Mouse (Mus musculus) kidney, embryonic 16.5 days (tissue): ENCODE results near the gene Ambra1. TPM values are rescaled to one million over a fixed set of nuclear protein-coding genes. Genes with fewer than 3 reads are reported as not detected.

ENCODE experiments used
- ATAC-seq: fragments of 200-750 bp; cut with Nextera tagmentation; 2 replicates; pipeline ENCODE4 v1.8.0; 2017; ENCODE audit warnings: moderate TSS enrichment; ENCODE audit not compliant: low FRiP score, low TSS enrichment
- H3K27ac ChIP-seq: fragments of 300-500 bp; sonication (generic); 2 replicates; pipeline ENCODE4 v1.5.1; 2014; ENCODE audit warnings: low read length
- H3K27me3 ChIP-seq: fragments of 300-500 bp; sonication (generic); 2 replicates; pipeline ENCODE4 v1.6.1; 2014; ENCODE audit warnings: low read length, control low read depth, mixed read lengths; ENCODE audit not compliant: insufficient read depth
- H3K36me3 ChIP-seq: fragments of 300-500 bp; sonication (generic); 2 replicates; pipeline ENCODE4 v1.6.1; 2014; ENCODE audit warnings: low read length, control low read depth, mixed read lengths; ENCODE audit not compliant: insufficient read depth
- H3K4me1 ChIP-seq: fragments of 300-500 bp; sonication (generic); 2 replicates; pipeline ENCODE4 v1.6.1; 2014; ENCODE audit warnings: low read length, control low read depth, mixed read lengths; ENCODE audit not compliant: insufficient read depth
- H3K4me2 ChIP-seq: fragments of 300-500 bp; sonication (generic); replicated peaks from 2 replicates; pipeline ENCODE4 v1.6.1; 2014; ENCODE audit warnings: low read depth, low read length
- H3K4me3 ChIP-seq: fragments of 300-500 bp; sonication (generic); 2 replicates; pipeline ENCODE4 v1.5.1; 2014; ENCODE audit warnings: mild to moderate bottlenecking, low read length
- H3K9ac ChIP-seq: fragments of 300-500 bp; sonication (generic); replicated peaks from 2 replicates; pipeline ENCODE4 v1.6.1; 2014; ENCODE audit warnings: low read length
- H3K9me3 ChIP-seq: fragments of 300-500 bp; sonication (generic); 2 replicates; pipeline ENCODE4 v1.6.1; 2016; ENCODE audit warnings: low read length, control low read depth
- WGBS: fragments of 180-500 bp; shearing (Covaris S2); extraction: QIAGEN DNeasy Blood & Tissue Kit; methylation state at CpG from one replicate; pipeline ENCODE4 v1.1.7; 2014; 5-methylcytosine and 5-hydroxymethylcytosine counted together
- microRNA-seq: library from miRNA; unstranded; fragments of <30 nt; microRNA quantifications from one replicate; pipeline ENCODE4, GENCODE M21; 2016
- polyA plus RNA-seq: library from polyadenylated mRNA; unstranded; fragments of >200 nt; fragmentation: Nextera tagmentation; extraction: Ambion mirVana; gene quantifications from 2 replicates; pipeline ENCODE4 v1.2.1, GENCODE M21; 2015

Ambra1 gene
- polyA plus RNA-seq, 1 experiment from 2014 or later: 20.7 TPM

DNA sequence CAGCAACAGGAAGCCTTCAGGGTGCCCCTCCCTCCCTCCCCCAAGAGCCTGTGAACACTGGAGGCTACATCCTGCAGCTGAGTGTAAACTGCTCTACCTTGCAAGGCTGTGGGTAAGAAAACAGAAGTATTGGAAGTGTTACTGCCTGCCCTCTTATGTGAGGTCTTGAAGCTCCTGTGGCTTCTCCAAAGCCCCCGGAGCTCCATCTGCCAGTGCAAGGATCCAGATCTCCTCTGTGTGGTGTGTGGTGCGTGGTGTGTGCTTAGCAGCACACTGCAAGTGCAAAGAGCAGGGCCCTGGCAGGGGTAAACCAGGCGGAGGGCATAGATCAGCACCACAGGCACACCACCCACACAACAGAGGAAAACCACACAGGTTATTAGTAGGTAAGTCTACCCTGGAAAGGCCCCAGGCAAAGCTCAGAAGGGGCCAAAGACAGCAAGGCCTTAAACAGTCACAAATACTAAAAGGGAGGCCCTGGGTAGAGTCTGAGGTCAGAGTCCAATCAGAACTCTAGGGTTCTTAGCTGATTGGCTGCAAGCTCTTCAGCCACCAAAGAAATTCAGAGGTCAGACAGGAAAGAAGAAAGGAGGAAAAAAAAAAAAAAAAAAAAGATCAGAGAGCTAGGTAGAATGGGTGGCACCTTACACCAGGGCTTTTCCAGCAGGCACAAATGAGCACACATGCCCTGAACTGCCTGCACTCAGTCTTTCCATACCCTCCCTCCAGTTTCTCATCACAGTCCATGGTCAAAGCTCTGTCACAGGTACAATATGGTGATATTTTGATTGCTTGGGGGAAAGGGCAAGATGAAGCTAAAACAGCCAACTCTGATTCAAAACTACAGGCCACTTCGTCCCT, 232.2 kb downstream of the Ambra1 start:
- peak overlapping the region; percentile 73 for H3K27ac ChIP-seq
- ATAC-seq: no peak

DNA sequence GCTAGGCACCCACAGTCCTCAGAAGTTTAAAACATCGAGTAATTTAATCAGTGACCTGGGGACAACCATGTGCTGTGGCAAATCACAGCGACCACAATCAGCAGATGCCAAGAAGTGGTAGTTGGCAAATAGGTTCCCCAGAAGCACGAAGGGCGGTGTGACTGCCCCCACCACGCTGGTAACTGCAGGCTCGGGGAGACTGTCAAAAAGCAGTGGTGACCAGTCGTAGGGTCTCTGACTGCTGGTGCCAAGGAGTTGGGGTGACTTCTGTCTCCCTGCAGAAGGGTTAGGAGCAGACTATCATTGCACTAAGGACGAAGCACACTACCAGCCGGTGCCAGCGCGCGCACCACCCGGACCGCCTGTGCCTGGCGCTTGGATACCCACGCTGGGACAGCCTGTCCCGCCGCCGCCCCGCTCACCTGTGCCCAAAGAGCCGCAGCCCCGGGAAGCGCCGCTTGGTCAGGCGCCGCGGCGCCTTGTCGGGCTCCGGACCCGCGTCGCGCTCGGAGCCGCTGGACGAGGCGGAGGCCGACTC, 233.0 kb downstream of the Ambra1 start:
- under 1% methylated on average over 39 of the region's 39 CpGs for WGBS
- H3K27me3 ChIP-seq: no peaks in the 10 kb centered on the region
- no peaks in the 10 kb centered on the region for H3K36me3 ChIP-seq
- peak overlapping the region; percentile 90 for H3K4me2 ChIP-seq
- H3K9ac ChIP-seq: peak overlapping the region; percentile 91
- no peaks in the 10 kb centered on the region for H3K9me3 ChIP-seq
- H3K4me3 ChIP-seq: peak overlapping the region; percentile 88
- peak overlapping the region; percentile 73 for H3K27ac ChIP-seq
- ATAC-seq: peak; percentile 36
- peaks cover 37% of the 10 kb centered on the region for H3K4me1 ChIP-seq

More for the DNA sequence above, 232.2 kb downstream of the Ambra1 start:
- H3K9ac ChIP-seq: peak overlapping the region; percentile 91
- H3K27me3 ChIP-seq: no peaks in the 10 kb centered on the region
- no peaks in the 10 kb centered on the region for H3K36me3 ChIP-seq
- no peaks in the 10 kb centered on the region for H3K9me3 ChIP-seq
- H3K4me1 ChIP-seq: peaks cover 45% of the 10 kb centered on the region
- H3K4me2 ChIP-seq: peak overlapping the region; percentile 90
- WGBS: 48% methylated on average over 4 of the region's 4 CpGs
- H3K4me3 ChIP-seq: peak overlapping the region; percentile 88

DNA sequence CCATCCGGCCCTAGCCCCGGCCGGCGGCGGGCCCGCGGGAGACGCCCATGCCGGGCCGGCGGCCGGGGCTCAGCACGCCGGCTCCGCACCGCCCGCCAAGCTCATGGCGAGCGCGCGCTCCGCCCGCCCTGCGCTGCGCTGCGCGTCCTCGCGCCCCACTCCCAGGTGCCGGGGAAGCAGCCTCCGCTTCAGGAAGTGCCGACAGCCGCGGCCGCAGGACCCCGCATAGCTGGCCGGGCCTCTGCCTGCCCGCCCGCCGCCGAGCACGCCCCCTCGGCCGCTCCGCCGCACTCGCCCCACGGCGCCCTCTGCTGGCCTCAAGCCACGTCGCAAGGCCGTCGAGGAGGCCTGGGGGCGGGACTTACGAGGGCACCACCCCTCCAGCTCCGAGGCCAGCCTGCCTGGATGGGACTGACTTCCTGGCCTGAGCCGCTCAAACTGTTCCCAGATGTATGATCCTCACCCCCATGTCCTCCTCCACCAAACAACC, 233.6 kb downstream of the Ambra1 start:
- H3K9ac ChIP-seq: peak overlapping the region; percentile 91
- peaks cover 37% of the 10 kb centered on the region for H3K4me1 ChIP-seq
- peak overlapping the region; percentile 90 for H3K4me2 ChIP-seq
- no peaks in the 10 kb centered on the region for H3K9me3 ChIP-seq
- WGBS: under 1% methylated on average over 45 of the region's 57 CpGs
- H3K4me3 ChIP-seq: peak overlapping the region; percentile 88
- H3K27me3 ChIP-seq: no peaks in the 10 kb centered on the region
- no peaks in the 10 kb centered on the region for H3K36me3 ChIP-seq
- peak; percentile 93 for ATAC-seq
- H3K27ac ChIP-seq: peak overlapping the region; percentile 73

DNA sequence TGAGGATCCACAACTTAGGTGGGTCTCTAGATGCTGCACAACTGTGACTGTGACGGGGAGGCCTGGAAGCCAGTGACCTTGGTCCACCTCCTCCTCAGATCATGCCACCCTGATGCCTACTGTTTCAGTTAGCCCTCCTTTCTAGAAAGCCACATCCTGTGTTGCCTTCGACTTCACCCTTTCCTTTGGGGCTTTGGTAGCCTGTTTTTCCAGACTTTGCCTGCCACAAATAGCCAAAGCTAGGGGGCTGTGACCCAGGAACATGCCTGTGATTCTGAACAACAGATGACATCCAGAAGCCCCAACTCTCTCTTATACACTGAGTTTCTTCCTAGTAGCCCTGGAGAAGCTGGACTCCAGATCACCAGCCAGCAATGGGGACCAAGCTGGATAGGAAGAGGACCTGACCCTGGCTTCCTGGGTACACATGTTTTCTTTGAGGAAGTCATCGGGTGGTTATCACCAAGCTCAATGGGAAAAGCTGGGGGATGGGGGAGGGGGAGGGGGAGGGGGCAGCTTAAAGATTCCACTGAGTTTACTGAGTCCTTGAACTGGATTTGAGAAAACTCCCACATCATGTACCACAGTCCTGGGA, 234.8 kb downstream of the Ambra1 start:
- WGBS: 60% methylated on average over 3 of the region's 3 CpGs
- H3K4me1 ChIP-seq: peaks cover 27% of the 10 kb centered on the region

DNA sequence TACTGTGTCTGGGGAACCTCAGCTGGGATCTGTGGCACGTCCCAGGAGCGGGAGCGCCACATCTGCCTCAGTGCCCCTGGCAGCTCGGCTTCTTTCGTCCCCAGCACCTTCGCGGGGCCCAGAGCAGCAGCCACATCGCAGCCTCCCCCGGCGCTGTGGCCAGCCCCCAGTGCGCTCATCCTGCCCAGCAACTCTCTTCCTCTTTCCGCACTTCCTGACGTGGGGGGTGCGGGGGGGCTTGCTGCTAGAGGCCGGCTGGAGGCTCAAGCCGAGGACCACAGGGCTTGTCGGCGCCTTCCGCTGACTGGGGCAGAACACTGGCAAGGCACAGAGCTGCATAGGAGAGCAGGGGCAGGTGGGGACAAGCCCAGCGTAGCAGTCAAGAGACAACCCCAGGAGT, 235.5 kb downstream of the Ambra1 start:
- Histone ChIP-seq H3K4me2 (peak overlapping the region; percentile 90), H3K9me3 (no peaks in the 10 kb centered on the region), H3K27ac (peak overlapping the region; percentile 61), H3K4me1 (peaks cover 25% of the 10 kb centered on the region), H3K4me3 (peak overlapping the region; percentile 88), H3K27me3 (no peaks in the 10 kb centered on the region), H3K36me3 (no peaks in the 10 kb centered on the region), H3K9ac (peak overlapping the region; percentile 60)
- WGBS: 9% methylated on average over 20 of the region's 20 CpGs
- no peak for ATAC-seq

More for the DNA sequence above, 234.8 kb downstream of the Ambra1 start:
- Histone ChIP-seq H3K4me3 (peak overlapping the region; percentile 88), H3K4me2 (peak overlapping the region; percentile 90), H3K9ac (peak overlapping the region; percentile 60), H3K27me3 (no peaks in the 10 kb centered on the region), H3K36me3 (no peaks in the 10 kb centered on the region), H3K9me3 (no peaks in the 10 kb centered on the region), H3K27ac (peak overlapping the region; percentile 61)
- no peak for ATAC-seq

DNA sequence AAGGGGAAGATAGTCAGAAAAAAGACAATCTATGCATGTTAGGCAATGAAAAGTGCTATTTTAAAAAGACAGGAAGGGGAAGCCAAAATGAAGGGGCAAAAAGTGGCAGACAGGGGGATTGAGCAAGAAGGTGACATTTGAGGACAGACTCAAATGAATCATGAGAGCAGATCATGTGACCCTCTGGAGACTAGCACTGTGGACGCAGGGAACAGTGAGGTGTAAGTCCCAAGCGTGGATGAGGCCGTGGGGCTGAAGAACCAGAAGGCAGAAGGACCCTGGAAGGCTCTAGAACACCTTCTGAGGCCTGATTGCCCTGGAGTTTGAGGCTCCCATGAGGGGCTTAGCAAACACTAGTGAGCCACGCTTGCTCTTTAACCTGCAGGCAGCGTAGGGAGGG, 236.4 kb downstream of the Ambra1 start:
- Histone ChIP-seq H3K9me3 (no peaks in the 10 kb centered on the region), H3K4me1 (peaks cover 30% of the 10 kb centered on the region), H3K36me3 (no peaks in the 10 kb centered on the region), H3K27me3 (no peaks in the 10 kb centered on the region), H3K4me2 (no peak overlapping the region), H3K27ac (no peak overlapping the region), H3K4me3 (no peak overlapping the region), H3K9ac (no peak overlapping the region)
- 83% methylated on average over 5 of the region's 5 CpGs for WGBS
- no peak for ATAC-seq

DNA sequence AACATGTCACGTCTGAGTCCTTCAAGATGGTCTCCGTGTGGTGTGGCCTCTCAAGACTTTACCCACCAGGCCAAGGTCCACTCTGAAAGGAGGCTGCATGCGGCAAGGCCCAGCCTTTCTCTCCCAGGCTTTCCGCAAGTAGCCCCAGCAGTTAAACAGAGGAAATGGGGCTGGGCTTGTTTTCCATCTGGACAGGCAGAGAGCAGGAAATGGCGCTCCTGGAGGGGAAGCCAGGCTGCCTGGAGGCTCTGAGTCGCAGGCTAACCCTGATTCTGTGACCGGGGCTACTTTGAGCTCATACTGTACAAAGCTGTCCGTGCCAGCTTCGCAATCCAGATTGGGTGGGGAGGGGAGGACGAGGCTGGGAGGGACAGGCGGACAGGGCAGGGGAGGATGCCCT, 238.0 kb downstream of the Ambra1 start:
- Histone ChIP-seq H3K27ac (peak overlapping the region; percentile 81), H3K4me1 (peaks cover 23% of the 10 kb centered on the region), H3K4me3 (no peak overlapping the region), H3K36me3 (no peaks in the 10 kb centered on the region), H3K27me3 (no peaks in the 10 kb centered on the region), H3K9me3 (no peaks in the 10 kb centered on the region), H3K4me2 (no peak overlapping the region), H3K9ac (peak overlapping the region; percentile 45; the same call in 1 of the 2 replicates)
- 50% methylated on average over 11 of the region's 11 CpGs for WGBS
- no peak for ATAC-seq

Small RNA genes within 50 kb of the gene (microRNA-seq; reads per million reads assigned to microRNA genes)
- gene Mir6999: not detected

Other genes with a start within 250 kb of the Ambra1 start
- 63.7 and 70.3 TPM in 2 replicates for gene Ckap5, start 203.4 kb upstream of the Ambra1 start, polyA plus RNA-seq
- 1.2 and 1.8 TPM in 2 replicates for gene F2, start 93.7 kb upstream of the Ambra1 start, polyA plus RNA-seq
- gene Zfp408, start 80.3 kb upstream of the Ambra1 start, polyA plus RNA-seq: 12.6 and 13.8 TPM in 2 replicates
- 137 and 142 TPM in 2 replicates for gene Arhgap1, start 80.3 kb upstream of the Ambra1 start, polyA plus RNA-seq
- gene Atg13, start 19.6 kb upstream of the Ambra1 start, polyA plus RNA-seq: 29.1 and 29.2 TPM in 2 replicates
- 20.6 and 24.7 TPM in 2 replicates for gene Harbi1, start 19.3 kb upstream of the Ambra1 start, polyA plus RNA-seq
- 0.11 and 0.19 TPM in 2 replicates for gene Chrm4, start 197.1 kb downstream of the Ambra1 start, polyA plus RNA-seq
- 1,159 and 1,184 TPM in 2 replicates for gene Mdk, start 202.2 kb downstream of the Ambra1 start, polyA plus RNA-seq
- gene Gm9821, start 215.6 kb downstream of the Ambra1 start, polyA plus RNA-seq: 0.27 and 0.71 TPM in 2 replicates
- 52.0 and 52.1 TPM in 2 replicates for gene Dgkz, start 245.7 kb downstream of the Ambra1 start, polyA plus RNA-seq